Mouse (Mus musculus): ENCODE measurements at regions not wholly inside any gene's neighbourhood (a gene's known extent, or its start where the extent isn't known, plus 50 kb on each side); places are given as distances from the start of the nearest gene placed in this dataset.
"Not testable (repeated sequence)": the region's sequence is repeated elsewhere in the genome, so short reads cannot be mapped to it uniquely, and the experiment has no call there.

GRCm38 (mm10) chr3:101224091-101224490, 63.6 kb downstream of the Cd2 start:
- no peak overlapping the region for H3K4me3 ChIP-seq (ENCODE audit: low read depth, low read length)
- H3K27ac ChIP-seq (ENCODE audit: low read depth, low read length): no peak overlapping the region
- H3K4me1 ChIP-seq (replicated peaks; ENCODE audit: control insufficient read depth, insufficient read depth, low read length): no peaks in the 10 kb centered on the region
- 79% methylated on average over 7 of the region's 7 CpGs for whole genome bisulfite sequencing
- no peaks in the 10 kb centered on the region for H3K9me3 ChIP-seq (ENCODE audit: control insufficient read depth, low read length)
- no peak for ATAC-seq (replicated peaks; ENCODE audit: low FRiP score)
- no peak for DNase-seq (ENCODE audit: low spot score)
- no peak overlapping the region for H3K4me2 ChIP-seq (ENCODE audit: low read depth, low read length, severe bottlenecking)
- H3K27me3 ChIP-seq (ENCODE audit: control insufficient read depth, insufficient read depth, low read length): no peaks in the 10 kb centered on the region
- H3K9ac ChIP-seq (ENCODE audit: low read length): no peak overlapping the region
- no peaks in the 10 kb centered on the region for H3K36me3 ChIP-seq (ENCODE audit: control insufficient read depth, insufficient read depth, low read length)

GRCm38 (mm10) chr3:101219897-101220296, 67.8 kb downstream of the Cd2 start:
- WGBS: 93% methylated on average over 2 of the region's 2 CpGs
- Histone ChIP-seq H3K4me3 (ENCODE audit: low read depth, low read length) (no peak overlapping the region), H3K9ac (ENCODE audit: low read length) (no peak overlapping the region), H3K27me3 (ENCODE audit: control insufficient read depth, insufficient read depth, low read length) (no peaks in the 10 kb centered on the region), H3K4me2 (ENCODE audit: low read depth, low read length, severe bottlenecking) (no peak overlapping the region), H3K9me3 (ENCODE audit: control insufficient read depth, low read length) (no peaks in the 10 kb centered on the region), H3K4me1 (replicated peaks; ENCODE audit: control insufficient read depth, insufficient read depth, low read length) (no peaks in the 10 kb centered on the region), H3K36me3 (ENCODE audit: control insufficient read depth, insufficient read depth, low read length) (no peaks in the 10 kb centered on the region), H3K27ac (ENCODE audit: low read depth, low read length) (no peak overlapping the region)
- DNase-seq (ENCODE audit: low spot score) (no peak), ATAC-seq (replicated peaks; ENCODE audit: low FRiP score) (no peak)

GRCm38 (mm10) chr3:101216711-101217110, 71.0 kb downstream of the Cd2 start:
- H3K27ac ChIP-seq (ENCODE audit: low read depth, low read length): no peak overlapping the region
- ATAC-seq (replicated peaks; ENCODE audit: low FRiP score) (no peak), DNase-seq (ENCODE audit: low spot score) (no peak)
- H3K36me3 ChIP-seq (ENCODE audit: control insufficient read depth, insufficient read depth, low read length): no peaks in the 10 kb centered on the region
- H3K9ac ChIP-seq (ENCODE audit: low read length): no peak overlapping the region
- peaks cover 10% of the 10 kb centered on the region for H3K4me1 ChIP-seq (replicated peaks; ENCODE audit: control insufficient read depth, insufficient read depth, low read length)
- H3K27me3 ChIP-seq (ENCODE audit: control insufficient read depth, insufficient read depth, low read length): no peaks in the 10 kb centered on the region
- no peak overlapping the region for H3K4me2 ChIP-seq (ENCODE audit: low read depth, low read length, severe bottlenecking)
- 90% methylated on average over 13 of the region's 13 CpGs for whole genome bisulfite sequencing
- no peak overlapping the region for H3K4me3 ChIP-seq (ENCODE audit: low read depth, low read length)
- H3K9me3 ChIP-seq (ENCODE audit: control insufficient read depth, low read length): no peaks in the 10 kb centered on the region

- no peaks in the 10 kb centered on the region for H3K9me3 ChIP-seq (ENCODE audit: control insufficient read depth, low read length)
- no peak for DNase-seq (ENCODE audit: low spot score)
- H3K4me3 ChIP-seq (ENCODE audit: low read depth, low read length): no peak overlapping the region
- ATAC-seq (replicated peaks; ENCODE audit: low FRiP score): no peak
- H3K9ac ChIP-seq (ENCODE audit: low read length): 0 out of 2 replicates have a peak overlapping the region, but pooled peaks have one; percentile 13
- H3K4me2 ChIP-seq (ENCODE audit: low read depth, low read length, severe bottlenecking): no peak overlapping the region
- H3K27ac ChIP-seq (ENCODE audit: low read depth, low read length): peak overlapping the region; percentile 58; the same call in 1 of the 2 replicates
- no peaks in the 10 kb centered on the region for H3K36me3 ChIP-seq (ENCODE audit: control insufficient read depth, insufficient read depth, low read length)
- H3K27me3 ChIP-seq (ENCODE audit: control insufficient read depth, insufficient read depth, low read length): no peaks in the 10 kb centered on the region
- peaks cover 10% of the 10 kb centered on the region for H3K4me1 ChIP-seq (replicated peaks; ENCODE audit: control insufficient read depth, insufficient read depth, low read length)
- 75% methylated on average over 4 of the region's 4 CpGs for WGBS
Observed at GRCm38 (mm10) chr3:101213212-101213562, 74.6 kb downstream of the Cd2 start.

GRCm38 (mm10) chr3:101212403-101213211, 75.1 kb downstream of the Cd2 start:
- peak; percentile 66 for DNase-seq (ENCODE audit: low spot score)
- H3K4me2 ChIP-seq (ENCODE audit: low read depth, low read length, severe bottlenecking): peak overlapping the region; percentile 20; the same call in 1 of the 2 replicates
- peak overlapping the region; percentile 43; the same call in 1 of the 2 replicates for H3K9ac ChIP-seq (ENCODE audit: low read length)
- peak overlapping the region; percentile 58; the same call in 1 of the 2 replicates for H3K27ac ChIP-seq (ENCODE audit: low read depth, low read length)
- peak; percentile 86 for ATAC-seq (replicated peaks; ENCODE audit: low FRiP score)
- peaks cover 10% of the 10 kb centered on the region for H3K4me1 ChIP-seq (replicated peaks; ENCODE audit: control insufficient read depth, insufficient read depth, low read length)
- H3K36me3 ChIP-seq (ENCODE audit: control insufficient read depth, insufficient read depth, low read length): no peaks in the 10 kb centered on the region
- 18% methylated on average over 12 of the region's 12 CpGs for WGBS
- no peaks in the 10 kb centered on the region for H3K27me3 ChIP-seq (ENCODE audit: control insufficient read depth, insufficient read depth, low read length)
- H3K9me3 ChIP-seq (ENCODE audit: control insufficient read depth, low read length): no peaks in the 10 kb centered on the region
- H3K4me3 ChIP-seq (ENCODE audit: low read depth, low read length): no peak overlapping the region

GRCm38 (mm10) chr3:101211936-101212335, 75.8 kb downstream of the Cd2 start:
- H3K4me1 ChIP-seq (replicated peaks; ENCODE audit: control insufficient read depth, insufficient read depth, low read length): peaks cover 10% of the 10 kb centered on the region
- no peak overlapping the region for H3K4me3 ChIP-seq (ENCODE audit: low read depth, low read length)
- H3K27ac ChIP-seq (ENCODE audit: low read depth, low read length): 0 out of 2 replicates have a peak overlapping the region, but pooled peaks have one; percentile 58
- H3K9me3 ChIP-seq (ENCODE audit: control insufficient read depth, low read length): no peaks in the 10 kb centered on the region
- H3K36me3 ChIP-seq (ENCODE audit: control insufficient read depth, insufficient read depth, low read length): no peaks in the 10 kb centered on the region
- 66% methylated on average over 4 of the region's 4 CpGs for WGBS
- ATAC-seq (replicated peaks; ENCODE audit: low FRiP score) (peak; percentile 4; the same call in 1 of the 2 replicates), DNase-seq (ENCODE audit: low spot score) (no peak)
- H3K9ac ChIP-seq (ENCODE audit: low read length): no peak overlapping the region; the same call in 1 of the 2 replicates
- no peaks in the 10 kb centered on the region for H3K27me3 ChIP-seq (ENCODE audit: control insufficient read depth, insufficient read depth, low read length)
- no peak overlapping the region for H3K4me2 ChIP-seq (ENCODE audit: low read depth, low read length, severe bottlenecking)

- H3K4me1 ChIP-seq (replicated peaks; ENCODE audit: control insufficient read depth, insufficient read depth, low read length): peaks cover 10% of the 10 kb centered on the region
- H3K9ac ChIP-seq (ENCODE audit: low read length): no peak overlapping the region
- no peaks in the 10 kb centered on the region for H3K36me3 ChIP-seq (ENCODE audit: control insufficient read depth, insufficient read depth, low read length)
- H3K4me2 ChIP-seq (ENCODE audit: low read depth, low read length, severe bottlenecking): no peak overlapping the region
- DNase-seq (ENCODE audit: low spot score) (peak; percentile 42), ATAC-seq (replicated peaks; ENCODE audit: low FRiP score) (no peak)
- H3K27me3 ChIP-seq (ENCODE audit: control insufficient read depth, insufficient read depth, low read length): no peaks in the 10 kb centered on the region
- WGBS: 68% methylated on average over 7 of the region's 7 CpGs
- no peak overlapping the region for H3K27ac ChIP-seq (ENCODE audit: low read depth, low read length)
- no peak overlapping the region for H3K4me3 ChIP-seq (ENCODE audit: low read depth, low read length)
- H3K9me3 ChIP-seq (ENCODE audit: control insufficient read depth, low read length): no peaks in the 10 kb centered on the region
Observed at GRCm38 (mm10) chr3:101209546-101209945, 78.2 kb downstream of the Cd2 start.

GRCm38 (mm10) chr3:101208751-101209150, 79.0 kb downstream of the Cd2 start:
- DNase-seq (ENCODE audit: low spot score) (peak; percentile 17), ATAC-seq (replicated peaks; ENCODE audit: low FRiP score) (no peak)
- Histone ChIP-seq H3K27ac (ENCODE audit: low read depth, low read length) (no peak overlapping the region), H3K36me3 (ENCODE audit: control insufficient read depth, insufficient read depth, low read length) (no peaks in the 10 kb centered on the region), H3K4me1 (replicated peaks; ENCODE audit: control insufficient read depth, insufficient read depth, low read length) (peaks cover 10% of the 10 kb centered on the region), H3K4me2 (ENCODE audit: low read depth, low read length, severe bottlenecking) (no peak overlapping the region), H3K9ac (ENCODE audit: low read length) (no peak overlapping the region), H3K9me3 (ENCODE audit: control insufficient read depth, low read length) (no peaks in the 10 kb centered on the region), H3K4me3 (ENCODE audit: low read depth, low read length) (no peak overlapping the region), H3K27me3 (ENCODE audit: control insufficient read depth, insufficient read depth, low read length) (no peaks in the 10 kb centered on the region)
- 89% methylated on average over 12 of the region's 12 CpGs for WGBS

- H3K27ac ChIP-seq (ENCODE audit: low read depth, low read length); DNase-seq (ENCODE audit: low spot score); H3K4me2 ChIP-seq (ENCODE audit: low read depth, low read length, severe bottlenecking); H3K9me3 ChIP-seq (ENCODE audit: control insufficient read depth, low read length); H3K4me1 ChIP-seq (replicated peaks; ENCODE audit: control insufficient read depth, insufficient read depth, low read length); H3K36me3 ChIP-seq (ENCODE audit: control insufficient read depth, insufficient read depth, low read length); H3K27me3 ChIP-seq (ENCODE audit: control insufficient read depth, insufficient read depth, low read length); ATAC-seq (replicated peaks; ENCODE audit: low FRiP score); H3K9ac ChIP-seq (ENCODE audit: low read length); H3K4me3 ChIP-seq (ENCODE audit: low read depth, low read length): not testable (repeated sequence)
- WGBS: 93% methylated on average over 13 of the region's 13 CpGs
Observed at GRCm38 (mm10) chr3:101206172-101206571, 81.6 kb downstream of the Cd2 start.

Measured in forebrain, embryonic 11.5 days (tissue).